Mouse (Mus musculus) kidney, adult 11 months (tissue): ENCODE measurements around the gene Mcat.

Experiments used
- DNase-seq: peaks from one replicate; pipeline ENCODE4 v3.0.0; 2022

Mcat gene

DNA sequence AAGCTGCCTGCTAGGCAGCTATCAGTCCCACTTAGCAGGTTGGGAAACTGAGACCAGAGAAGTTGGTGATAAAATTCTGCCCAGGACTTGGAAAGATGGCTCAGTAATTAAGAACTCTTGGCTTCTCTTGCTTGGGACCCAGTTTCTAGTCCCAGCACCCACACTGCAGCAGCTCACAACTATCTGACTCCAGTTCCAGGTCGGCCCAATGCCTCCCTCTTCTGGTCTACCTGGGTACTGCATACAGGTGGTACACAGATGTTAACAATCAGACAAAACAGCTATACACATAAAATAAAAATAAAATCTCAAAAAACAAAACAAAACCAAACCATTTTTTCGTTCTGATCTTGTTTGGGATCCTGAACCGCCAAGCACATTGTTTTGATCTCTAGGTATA is 63.2 kb downstream of the Mcat start:
- no peak for DNase-seq

DNA sequence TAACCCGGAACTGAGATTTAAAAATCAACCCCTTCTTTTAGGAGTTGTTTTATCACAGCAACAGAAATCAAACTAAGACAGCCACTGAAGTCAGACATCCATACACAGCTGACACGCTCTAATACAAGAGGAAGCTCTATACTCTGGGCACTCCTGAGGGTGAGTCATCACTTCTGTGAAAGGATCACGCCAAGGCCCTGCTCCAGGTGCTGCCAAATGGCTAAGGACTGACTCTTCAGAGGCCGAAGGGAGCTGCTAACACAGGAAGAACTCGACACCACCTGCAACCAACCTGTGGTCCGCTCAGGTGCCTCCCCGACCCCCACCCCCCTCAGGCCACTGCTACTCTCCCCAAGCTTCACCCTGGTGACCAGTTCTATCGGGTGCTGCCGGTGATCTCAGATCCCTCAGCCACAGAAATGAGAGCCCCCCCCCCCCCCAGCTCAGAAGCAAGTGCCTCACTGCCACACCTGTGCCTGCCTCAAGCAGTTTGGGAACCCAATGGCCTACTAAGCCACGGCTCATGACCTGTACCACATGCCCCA is 64.3 kb downstream of the Mcat start:
- no peak for DNase-seq

DNA sequence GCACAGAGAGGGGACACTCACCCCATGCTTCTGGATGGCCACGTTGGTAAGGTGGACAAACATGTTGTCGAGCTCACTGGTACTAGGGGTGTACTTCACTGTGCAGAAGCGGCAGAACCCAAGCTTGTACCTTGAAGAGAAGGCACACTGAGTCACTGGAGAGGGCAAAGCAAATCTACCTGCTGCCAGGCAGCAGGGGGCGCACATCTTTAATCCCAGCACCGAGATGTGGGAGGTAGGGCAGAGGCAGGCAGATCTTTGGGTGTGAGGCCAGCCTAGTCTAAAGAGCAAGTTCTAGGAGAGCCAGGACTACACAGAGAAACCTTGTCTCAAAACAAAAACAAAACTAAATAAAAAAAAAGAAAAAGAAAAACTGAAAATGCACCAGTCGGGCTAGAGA is 66.3 kb downstream of the Mcat start:
- no peak for DNase-seq
